Mouse (Mus musculus): ENCODE results near the gene Gm5849.
"Not testable (repeated sequence)": the region's sequence is repeated elsewhere in the genome, so short reads cannot be mapped to it uniquely, and the experiment has no call there.

Gm5849 gene

DNA sequence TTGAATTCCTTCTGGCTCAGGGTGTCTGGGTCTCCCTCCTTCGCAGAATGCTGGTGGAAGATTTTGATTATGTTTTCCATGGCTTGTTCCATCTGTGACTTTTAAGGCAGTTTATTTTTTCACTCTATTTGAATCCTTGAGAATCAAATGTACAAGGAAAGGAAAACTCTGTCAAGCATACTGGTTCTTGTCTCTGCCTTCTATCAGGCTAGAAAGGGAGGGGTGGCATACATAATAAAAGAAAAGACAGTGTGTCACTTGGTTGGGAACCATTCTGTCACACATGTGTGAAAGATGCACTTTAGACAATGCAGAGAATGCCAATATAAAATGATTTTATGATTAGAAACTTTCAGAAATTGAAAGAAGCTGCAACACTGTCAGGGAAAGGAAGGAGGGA lies at the start of gene Gm5849:
Gene Gm5849 (minus strand): TSS at position 101 of the 400 bp plus-strand sequence.
- not testable (repeated sequence) for DNase-seq (ENCODE audit: low spot score in 2 of 2)

- DNase-seq (ENCODE audit: low spot score in 2 of 2) = no peak
Measured at GRCm38 (mm10) chr3:90749658-90750057, 28.0 kb downstream of the Gm5849 start.

GRCm38 (mm10) chr3:90726606-90727005 lies 51.1 kb downstream of the Gm5849 start, which contains the start of gene Pglyrp4:
TSS of gene Pglyrp4 (plus strand) at chr3:90726906.
- no peak for DNase-seq (ENCODE audit: low spot score in 2 of 2)
